Mouse (Mus musculus) spleen, adult 2 months (tissue): Measurements from ENCODE around the gene Cluh.

ENCODE experiments used
- CTCF ChIP-seq: fragments of 200-500 bp; IDR thresholded peaks from 2 replicates; pipeline ENCODE4 v1.5.1; 2011; ENCODE audit warnings: mild to moderate bottlenecking, inconsistent platforms; ENCODE audit not compliant: insufficient read depth, insufficient read length, insufficient replicate concordance; ENCODE audit errors: extremely low read depth
- POLR2A ChIP-seq: fragments of 200-500 bp; IDR thresholded peaks from 2 replicates; pipeline ENCODE4 v1.6.1; 2011; ENCODE audit warnings: low read depth, low read length, inconsistent platforms

DNA sequence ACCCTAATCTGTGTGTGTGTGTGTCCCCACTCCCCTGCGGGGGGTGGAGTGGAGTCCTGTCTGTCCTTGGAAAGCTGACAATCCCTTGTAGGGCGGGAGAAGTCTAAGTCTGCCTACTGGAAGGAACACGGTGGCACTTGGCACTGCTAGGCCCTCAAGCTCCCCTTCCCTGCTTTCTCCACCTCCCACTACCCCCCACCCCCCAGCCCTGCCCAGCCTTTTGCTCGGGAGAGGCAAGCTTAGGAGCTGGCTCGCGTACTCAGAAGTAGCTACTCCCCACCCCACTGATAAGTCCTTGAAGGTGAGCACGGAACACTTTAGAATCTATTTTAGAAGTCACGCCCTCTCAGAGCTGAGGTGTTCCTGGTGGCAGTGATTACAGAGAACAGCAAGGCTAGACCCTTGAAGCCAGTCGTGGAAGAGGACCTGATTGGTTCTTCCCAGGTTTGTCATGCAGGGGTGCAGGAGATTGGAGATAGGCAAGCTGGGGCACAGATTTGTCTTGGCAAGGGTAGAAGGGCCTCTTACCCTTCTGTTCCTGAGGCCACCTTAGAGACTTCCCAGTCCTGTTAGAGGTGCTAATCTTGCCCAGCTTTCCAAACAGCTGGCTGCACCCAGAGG, 10.4 kb upstream of the Cluh start:
- no peak for TF ChIP-seq POLR2A
- no peak for TF ChIP-seq CTCF
